Mouse (Mus musculus) left cerebral cortex, adult 18-20 months (tissue): ENCODE measurements around the gene C1s1. TPM values are rescaled to one million over a fixed set of nuclear protein-coding genes. Genes with fewer than 3 reads are reported as not detected.
"Not testable (repeated sequence)": the region's sequence is repeated elsewhere in the genome, so short reads cannot be mapped to it uniquely, and the experiment has no call there.

ENCODE experiments used
- DNase-seq, 2 experiments: peaks; one replicate each; pipeline ENCODE4 v3.0.0; 2021 to 2022; ENCODE audit warnings: low spot score in 2 of 2, mixed read lengths in 1 of 2
- long read RNA-seq, 2 experiments: library from polyadenylated mRNA; stranded (forward); transcript quantifications; one replicate each; pipeline ENCODE4 v2.0.0; 2021
- total RNA-seq, 2 experiments: library from RNA; stranded (reverse); gene quantifications; 2 replicates each; pipeline ENCODE4 v1.2.3; 2021

The C1s1 gene
- total RNA-seq: 1 to 10 TPM; 1.5 to 1.8 TPM
- long read RNA-seq, experiment 1: 0 reads
- long read RNA-seq, experiment 2, partial matches to known transcripts: 0 of 1 reads
- long read RNA-seq, experiment 2, other reads (novel, unspliced or antisense): 0 of 1 reads

DNA sequence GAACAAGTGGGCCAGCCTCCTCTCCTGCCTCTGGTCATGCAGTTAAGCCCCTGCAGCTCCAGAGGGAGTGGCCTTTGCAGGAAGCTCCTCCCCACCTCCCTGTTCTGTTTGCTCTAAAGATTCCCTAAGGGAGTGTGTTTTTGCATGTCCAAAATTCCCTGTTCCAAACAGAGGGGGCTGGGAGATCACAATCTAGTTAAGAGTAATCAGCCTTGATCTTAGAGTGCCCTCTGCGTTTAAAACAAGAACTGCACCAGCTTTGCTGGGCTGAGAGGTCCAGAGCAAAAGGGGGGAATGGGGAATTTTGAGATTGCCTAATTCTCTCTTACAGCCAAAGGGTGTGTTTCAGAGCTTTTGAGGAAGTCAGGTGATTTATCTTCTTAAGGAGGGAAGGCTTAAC is at the start of gene C1s1:
Gene C1s1 (minus strand): TSS at position 76 of the 400 bp plus-strand sequence.
- peak; percentile 46 to 70 for DNase-seq

DNA sequence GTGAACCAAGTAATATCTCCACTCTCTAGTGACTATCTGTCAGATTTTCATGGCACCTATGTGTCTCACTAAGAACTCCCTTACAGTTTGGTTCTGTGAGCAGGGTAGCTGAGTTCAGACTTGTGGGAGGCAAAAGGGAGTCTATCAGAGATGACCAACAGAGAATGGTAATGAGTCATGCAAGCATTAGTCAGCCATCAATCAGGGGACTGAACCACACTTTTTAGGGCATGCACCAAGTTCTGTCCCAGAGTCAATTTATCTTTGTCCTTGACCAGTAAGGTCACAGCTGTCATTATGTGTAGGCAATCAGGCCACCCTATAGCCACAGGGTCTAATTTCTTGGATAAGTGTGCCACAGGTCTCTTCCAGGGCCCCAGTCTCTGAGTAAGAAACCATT is 46.6 kb upstream of the C1s1 start:
- no peak for DNase-seq

DNA sequence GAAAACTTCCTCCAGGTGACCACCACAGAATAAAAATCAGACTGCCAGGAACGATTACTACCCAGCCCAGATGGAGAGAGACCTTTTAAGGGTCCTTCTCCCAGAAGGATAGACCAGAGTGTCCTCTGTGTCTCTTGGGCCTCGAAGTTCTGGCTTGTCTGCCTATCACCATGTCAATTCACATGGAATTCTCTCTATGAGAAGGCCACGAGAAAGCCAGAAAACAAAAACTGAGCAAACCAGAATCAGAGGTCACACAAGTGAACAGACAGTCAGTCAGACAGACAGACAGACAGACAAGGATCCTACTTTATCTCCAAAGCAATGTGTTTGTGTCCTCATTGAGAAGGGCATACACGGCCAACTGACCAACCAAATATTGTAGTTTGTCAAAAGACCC is 44.1 kb upstream of the C1s1 start:
- DNase-seq: no peak

DNA sequence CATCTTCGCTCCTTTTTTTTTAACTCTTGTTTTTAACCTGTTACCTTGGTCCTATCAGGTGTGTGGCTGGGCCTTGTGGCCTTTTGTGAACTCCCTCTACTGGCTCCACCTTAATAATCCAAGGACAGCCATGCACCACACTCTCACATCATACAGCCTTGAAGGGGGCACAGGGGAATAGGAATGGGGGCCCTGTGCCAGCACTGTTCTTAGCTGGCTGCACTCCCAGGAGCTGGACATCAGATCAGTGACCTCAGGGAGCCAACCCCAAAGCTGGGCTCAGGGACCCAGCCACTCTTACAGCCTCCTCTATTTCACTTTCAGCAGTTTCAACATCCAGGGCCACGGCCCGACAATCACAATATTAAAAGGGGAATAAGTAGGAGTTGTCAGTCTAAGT is 43.6 kb upstream of the C1s1 start:
- no peak for DNase-seq

DNA sequence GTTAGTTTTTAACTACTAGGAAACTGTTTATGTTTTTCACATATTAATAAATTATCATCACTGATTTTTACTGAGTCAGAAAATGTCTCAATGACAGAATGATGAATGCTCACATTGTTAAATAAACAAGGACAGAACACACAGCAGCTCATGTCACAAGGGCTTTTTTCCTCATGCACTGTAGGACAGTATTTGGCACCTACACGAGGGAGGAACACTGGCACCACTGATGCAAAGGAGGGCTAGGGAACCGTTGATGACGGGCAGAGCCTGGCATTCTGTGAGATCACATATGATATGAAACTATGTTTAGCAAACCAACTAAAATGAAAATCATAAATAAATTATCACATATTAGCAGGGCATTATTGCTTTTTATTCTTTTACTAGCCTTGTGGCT is 42.8 kb upstream of the C1s1 start:
- no peak for DNase-seq

DNA sequence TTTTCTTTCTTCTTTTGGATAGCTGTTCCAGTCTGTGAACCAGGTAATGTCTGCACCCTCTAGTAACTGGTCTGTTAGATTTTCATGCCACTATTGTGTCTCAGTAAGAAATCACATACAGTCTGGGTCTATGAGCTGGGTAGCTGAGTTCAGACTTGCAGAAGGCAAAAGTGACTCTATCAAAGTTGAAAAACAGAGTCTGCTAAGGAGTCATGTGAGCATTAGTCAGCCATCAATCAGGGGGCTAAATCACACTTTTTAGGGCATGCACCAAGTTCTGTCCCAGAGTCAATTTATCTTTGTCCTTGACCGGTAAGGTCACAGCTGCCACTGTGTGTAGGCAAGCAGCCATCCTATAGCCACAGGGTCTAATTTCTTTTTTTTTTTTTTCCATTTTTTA is 40.1 kb upstream of the C1s1 start:
- no peak for DNase-seq

DNA sequence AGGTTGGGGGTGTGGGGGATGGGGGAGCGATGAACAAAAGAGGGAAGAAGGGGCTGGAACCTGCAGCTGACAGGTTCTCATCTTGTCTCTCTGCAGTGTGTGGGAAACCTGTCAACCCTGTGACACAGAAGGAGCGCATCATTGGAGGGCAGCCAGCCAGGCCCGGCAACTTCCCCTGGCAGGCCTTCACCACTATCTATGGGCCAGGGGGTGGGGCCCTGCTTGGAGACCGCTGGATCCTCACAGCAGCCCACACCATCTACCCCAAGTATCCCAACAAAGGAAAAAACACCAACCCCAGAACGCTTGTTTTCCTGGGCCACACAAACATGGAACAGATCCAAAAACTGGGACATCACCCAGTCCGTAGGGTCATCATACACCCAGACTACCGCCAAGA is 38.0 kb upstream of the C1s1 start:
- DNase-seq: not testable (repeated sequence)

DNA sequence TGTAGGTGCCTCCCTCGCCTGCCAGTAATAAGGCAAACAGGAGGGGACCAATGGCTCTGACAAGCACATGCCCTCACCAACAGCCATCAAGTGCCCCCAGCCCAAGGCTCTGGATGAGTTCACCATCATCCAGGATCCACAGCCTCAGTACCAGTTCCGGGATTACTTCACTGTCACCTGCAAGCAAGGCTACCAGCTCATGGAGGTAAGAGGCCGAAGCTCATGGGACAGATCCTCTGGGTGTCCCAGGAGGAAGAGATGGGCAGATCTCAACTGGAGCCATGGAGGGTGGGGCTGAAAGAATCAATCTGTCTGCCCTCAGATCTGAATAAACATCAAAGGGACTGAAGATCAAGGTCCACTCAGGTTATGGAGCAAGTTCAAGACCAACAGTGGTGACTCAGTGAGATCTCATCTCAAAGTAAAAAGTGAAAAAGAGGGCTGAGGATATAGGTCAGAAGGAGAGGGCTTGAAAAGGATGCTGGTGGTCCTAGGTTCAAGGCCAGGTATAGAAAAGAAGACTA is 33.1 kb upstream of the C1s1 start:
- DNase-seq: not testable (repeated sequence)

DNA sequence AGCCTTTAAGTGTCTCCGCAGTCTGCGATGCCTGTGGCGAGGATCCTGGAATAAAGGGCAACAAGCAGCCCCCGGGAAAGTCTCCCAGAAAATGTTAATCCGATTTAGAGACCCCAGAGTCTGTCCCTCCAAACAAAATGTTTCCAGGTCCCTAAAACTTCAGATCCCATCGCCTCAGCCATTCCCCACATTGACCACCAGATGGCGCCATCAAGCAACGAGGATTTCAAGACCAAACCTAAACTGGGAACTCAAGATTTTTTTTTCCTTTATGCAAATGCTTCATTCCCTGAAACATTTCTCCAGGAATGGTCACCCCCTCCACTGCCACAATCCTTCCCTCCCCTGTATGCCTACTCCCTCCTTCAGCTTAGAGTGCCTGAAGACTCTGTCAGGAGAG is 27.9 kb upstream of the C1s1 start, which contains the start of gene C1rb:
Gene C1rb (plus strand): TSS at position 269 of the 400 bp plus-strand sequence.
- peak; percentile 66 to 69 for DNase-seq

DNA sequence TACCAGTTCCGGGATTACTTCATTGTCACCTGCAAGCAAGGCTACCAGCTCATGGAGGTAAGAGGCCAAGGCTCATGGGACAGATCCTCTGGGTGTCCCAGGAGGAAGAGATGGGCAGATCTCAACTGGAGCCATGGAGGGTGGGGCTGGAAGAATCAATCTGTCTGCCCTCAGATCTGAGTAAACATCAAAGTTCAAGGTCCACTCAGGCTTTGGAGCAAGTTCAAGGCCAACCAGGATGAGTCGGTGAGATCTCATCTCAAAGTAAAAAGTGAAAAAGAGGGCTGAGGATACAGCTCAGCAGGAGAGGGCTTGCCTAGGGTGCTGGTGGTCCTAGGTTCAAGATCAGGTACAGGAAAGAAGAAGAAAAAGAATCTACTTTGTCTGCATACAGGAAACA is 19.5 kb upstream of the C1s1 start:
- DNase-seq: not testable (repeated sequence)

DNA sequence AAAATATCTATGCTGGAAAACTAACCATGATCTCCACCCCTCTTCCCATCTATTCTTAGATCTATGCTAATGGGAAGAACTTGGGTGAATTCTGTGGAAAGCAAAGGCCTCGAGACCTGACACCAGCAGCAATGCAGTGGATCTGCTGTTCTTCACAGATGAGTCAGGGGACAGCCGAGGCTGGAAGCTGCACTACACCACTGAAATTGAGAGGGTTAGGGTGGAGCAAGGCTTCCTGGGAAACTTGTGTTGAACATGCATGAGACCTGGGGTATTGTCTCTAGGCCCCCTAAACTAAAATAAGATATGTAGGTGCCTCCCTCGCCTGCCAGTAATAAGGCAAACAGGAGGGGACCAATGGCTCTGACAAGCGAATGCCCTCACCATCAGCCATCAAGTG is 19.0 kb upstream of the C1s1 start:
- DNase-seq: not testable (repeated sequence)

DNA sequence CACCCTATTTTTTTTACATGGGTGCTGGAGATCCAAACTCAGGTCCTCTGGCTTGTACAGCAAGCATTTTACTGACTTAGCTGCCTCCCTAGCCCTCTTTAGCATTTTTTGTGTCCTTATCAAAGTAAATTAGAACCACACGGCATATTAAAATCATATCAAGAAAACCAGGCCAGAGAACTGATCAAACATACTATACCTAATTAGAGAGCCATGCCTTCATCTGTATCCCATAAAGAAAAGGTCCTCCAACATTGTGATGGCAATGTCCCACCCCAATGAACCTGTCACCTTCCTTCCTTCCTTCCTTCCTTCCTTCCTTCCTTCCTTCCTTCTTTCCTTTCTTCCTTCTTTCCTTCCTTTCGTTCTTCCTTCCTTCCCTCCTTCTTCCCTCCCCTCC is 13.8 kb upstream of the C1s1 start:
- DNase-seq: not testable (repeated sequence)

DNA sequence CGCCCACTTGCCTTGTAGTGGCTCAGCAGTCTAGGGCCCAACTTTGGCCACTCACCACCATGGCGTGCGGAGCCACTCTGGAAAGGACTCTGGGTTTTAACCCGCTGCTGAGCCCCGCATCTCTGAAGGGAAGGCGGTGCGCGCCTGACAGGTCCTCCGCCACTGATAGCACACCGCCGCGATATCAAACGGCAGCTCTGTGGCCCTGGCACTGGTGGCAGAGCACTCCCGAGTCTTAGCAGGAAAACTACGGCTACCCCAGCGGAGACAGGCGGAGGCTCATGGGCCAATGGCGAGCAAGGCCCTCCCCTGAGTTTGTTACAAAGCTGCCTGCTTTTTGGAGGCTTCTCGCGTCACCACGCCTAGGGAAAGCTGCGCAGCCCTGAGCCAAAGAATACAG is 10.6 kb upstream of the C1s1 start:
- DNase-seq: no peak

DNA sequence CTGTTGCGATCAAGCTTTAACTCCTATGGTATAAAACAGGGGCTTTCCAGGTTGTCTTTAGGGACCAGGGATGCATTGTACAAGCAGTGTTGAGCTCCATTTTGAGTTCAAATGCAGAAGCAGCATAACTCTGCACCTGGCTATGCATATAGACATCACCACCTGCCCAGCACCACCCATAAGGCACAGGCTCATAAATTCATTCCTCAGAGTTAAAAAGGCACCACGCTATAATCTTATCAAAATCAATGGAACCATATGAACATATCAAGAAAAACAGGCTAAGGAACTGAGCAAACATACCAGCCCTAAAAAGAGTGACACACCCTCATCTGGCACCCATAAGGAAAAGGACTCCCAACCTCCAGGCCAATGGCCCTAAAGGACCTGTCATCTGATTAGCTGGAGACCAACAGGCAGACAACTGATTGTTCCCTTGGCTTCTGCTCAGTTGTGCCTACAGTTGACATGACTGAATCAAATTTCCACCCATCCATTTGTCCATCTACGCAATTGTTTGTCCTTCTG is 6.9 kb upstream of the C1s1 start:
- DNase-seq: no peak

DNA sequence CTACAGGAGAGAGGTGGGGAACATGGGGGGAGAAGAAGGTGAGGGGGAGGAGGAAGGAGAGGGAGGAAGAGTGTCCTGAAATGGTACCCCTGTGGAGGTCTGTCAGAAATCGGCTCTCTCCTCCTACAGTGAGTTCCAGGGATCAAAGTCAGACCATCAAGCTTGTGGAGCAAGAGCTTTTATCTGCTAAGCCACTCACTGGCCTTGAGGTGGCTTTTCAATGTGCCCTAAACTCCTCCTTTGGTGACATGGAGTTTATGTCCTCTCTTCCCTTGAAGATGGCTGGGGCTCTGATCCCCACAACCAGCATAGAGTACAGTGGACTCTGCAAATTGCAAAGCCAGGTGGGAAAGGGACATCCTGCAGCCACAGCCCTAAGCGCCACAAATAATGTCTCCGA is 5.8 kb upstream of the C1s1 start:
- DNase-seq: not testable (repeated sequence)

DNA sequence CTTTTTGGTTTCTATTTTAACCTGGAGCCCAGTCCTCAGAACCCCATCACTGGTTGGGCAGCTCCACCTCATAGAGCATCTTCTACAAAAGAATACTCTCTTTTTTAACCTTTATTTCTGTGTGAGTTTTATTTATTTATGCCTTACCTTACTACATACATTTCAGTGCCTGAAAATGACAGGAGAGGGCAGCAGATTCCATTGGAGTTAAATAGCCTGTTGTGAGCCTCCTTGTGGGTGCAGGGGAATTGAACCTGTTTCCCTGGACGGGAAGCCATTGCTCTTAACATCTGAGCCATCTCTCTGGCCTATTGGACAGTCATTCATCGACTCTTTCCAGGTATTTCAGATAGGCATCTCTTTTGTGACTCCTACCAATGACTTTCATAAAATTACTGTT is 3.3 kb upstream of the C1s1 start:
- no peak for DNase-seq

DNA sequence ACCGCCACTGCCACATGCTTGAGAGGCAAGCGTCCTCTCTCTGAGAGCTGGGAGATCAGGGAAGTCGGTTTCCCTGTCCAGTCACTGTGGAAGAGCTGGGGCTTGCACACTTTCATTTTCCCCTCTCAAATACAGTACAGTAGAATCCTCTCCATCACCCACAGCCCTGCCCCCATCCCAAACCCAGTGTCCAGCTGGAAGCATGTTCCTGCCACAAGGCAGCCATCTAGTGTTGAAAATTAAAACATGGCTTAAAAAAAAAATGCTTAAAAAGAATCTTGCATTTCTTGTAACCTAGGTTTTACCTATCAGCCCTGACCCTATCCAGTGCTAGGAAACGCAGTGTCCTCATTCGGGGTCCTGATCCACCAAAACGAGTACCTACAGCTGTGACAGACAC is 2.3 kb upstream of the C1s1 start:
- peak in 1 of 2 experiments; percentile 14 for DNase-seq

DNA sequence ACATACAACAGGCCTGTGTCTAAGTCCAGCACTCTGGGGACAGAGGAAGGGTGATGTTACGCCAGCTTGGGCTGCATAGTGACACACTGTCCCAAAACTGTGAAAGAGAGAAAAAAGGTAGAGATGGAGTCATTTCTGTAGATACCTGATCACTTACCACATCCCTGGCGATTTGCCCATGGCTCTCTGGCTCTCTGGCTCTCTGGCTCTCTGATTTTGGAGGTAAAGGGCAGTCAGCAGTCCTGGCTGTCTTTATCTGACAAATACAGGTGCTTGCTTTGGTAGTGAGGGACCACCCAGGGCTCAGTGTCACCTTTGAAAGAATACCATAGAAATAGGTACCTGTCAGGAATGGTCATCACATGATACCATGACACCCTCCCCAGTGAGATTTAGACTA is 983 bp downstream of the C1s1 start:
- DNase-seq: not testable (repeated sequence)

DNA sequence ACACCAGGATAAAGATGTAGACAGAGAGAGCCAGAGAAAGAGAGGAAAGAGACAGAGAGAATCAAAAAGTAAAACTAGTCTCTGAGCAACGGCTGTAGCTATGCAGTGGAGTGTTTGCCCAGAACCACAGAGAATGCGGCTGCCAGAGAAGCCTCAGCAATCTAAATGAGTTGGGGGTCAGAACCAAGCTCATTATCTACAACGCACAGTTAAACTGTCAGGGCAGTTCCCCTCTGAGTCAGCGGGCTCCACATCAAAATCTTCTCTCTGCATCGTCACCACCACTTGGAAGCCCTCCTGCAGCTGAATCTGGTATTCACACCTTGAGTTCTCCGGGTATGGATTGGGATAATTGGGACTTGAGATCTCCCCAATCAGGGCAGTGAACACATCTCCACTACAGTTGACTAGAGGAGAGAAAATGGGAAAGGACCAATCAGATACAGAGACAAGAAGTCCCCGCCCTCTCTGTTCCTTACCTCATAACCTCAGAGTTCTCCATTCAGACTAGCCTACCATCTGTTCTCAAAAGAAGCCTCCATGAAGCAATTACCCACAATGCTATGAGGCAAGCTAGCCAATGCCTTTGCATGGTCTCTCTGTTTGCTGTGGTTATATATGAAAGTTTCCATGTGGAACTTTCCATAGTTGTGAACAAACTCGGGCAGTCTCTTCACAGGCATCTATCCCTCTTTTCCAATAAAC is 5.9 kb downstream of the C1s1 start:
- DNase-seq: not testable (repeated sequence)

DNA sequence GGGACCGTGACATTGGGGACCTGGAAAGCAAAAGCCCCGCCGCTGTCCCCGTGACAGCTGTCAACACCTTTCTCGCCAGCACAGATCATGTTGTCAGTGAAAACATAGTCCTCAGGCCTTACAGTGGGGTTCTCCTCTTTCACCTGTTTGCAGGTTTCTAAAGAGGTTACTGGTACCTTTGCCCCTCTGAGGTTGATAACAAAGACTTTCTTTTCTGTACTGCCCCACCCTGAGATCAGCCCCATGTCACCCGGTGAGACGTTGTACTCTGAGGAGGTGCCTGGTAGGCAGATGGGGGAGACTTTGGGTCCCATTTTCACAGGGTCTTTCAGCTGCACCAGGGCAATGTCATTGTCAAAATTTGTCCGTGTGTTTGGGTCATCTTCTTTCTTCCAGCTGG is 11.1 kb downstream of the C1s1 start:
- DNase-seq: no peak

DNA sequence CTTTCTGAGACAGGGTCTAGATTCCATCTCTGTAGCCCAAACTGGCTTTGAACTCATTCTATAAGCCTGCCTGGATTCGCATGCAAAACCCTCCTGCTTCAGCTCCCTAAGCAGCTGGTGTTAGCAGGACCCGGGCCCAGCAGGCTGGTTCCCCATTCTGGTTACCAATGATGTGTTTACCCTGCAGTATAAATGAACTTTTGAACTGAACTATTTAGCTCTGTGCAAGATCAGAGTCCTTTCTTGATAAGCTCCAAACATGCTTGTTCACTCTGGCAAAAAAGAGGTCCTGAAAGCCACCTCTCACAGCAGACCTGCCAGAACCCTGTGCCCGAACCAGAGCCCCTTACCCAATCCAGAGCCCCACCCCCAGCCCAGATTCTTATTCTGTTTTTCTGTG is 14.3 kb downstream of the C1s1 start:
- DNase-seq: no peak

DNA sequence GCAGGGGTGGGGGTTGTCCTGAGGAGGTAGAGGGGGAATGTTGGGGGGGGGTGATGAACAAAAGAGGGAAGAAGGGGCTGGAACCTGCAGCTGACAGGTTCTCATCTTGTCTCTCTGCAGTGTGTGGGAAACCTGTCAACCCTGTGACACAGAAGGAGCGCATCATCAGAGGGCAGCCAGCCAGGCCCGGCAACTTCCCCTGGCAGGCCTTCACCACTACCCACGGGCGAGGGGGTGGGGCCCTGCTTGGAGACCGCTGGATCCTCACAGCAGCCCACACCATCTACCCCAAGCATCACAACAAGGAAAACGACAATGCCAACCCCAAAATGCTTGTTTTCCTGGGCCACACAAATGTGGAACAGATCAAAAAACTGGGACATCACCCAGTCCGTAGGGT is 20.1 kb downstream of the C1s1 start:
- DNase-seq: peak; percentile 77 to 79

DNA sequence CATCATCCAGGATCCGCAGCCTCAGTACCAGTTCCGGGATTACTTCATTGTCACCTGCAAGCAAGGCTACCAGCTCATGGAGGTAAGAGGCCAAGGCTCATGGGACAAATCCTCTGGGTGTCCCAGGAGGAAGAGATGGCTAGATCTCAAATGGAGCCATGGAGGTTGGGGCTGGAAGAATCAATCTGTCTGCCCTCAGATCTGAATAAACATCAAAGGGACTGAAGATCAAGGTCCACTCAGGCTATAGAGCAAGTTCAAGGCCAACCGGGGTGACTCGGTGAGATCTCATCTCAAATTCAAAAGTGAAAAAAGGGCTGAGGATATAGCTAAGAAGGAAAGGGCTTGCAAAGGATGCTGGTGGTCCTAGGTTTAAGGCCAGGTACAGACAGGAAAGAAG is 24.4 kb downstream of the C1s1 start:
- DNase-seq: not testable (repeated sequence)
